ENCODE assay signal across 9 mouse cellular contexts in genomic region chr7:16919395-16920149, GRCm38 (mm10). TPM values are rescaled to one million over a fixed set of nuclear protein-coding genes. Genes with fewer than 3 reads are reported as not detected.
DNase-seq lines count a peak whose midpoint lies in the region; ATAC-seq and TF ChIP-seq lines count a peak whose summit lies in the region.
"Had no signal": no experiment of that assay in that cellular context is flagged by ENCODE, and none has a peak within 500 bp of the region (broad histone marks: within the 10 kb centered on the region; RNA-seq: fewer than 3 reads in every experiment).

No protein-coding gene starts in this region.

- 77% methylated on average over 13 of the region's 13 CpGs for WGBS in limb, embryonic 14.5 days
- 72% methylated on average over 13 of the region's 13 CpGs for WGBS in stomach, embryonic 16.5 days

- no peaks in the 10 kb centered on the region for H3K9me3 ChIP-seq in megakaryocyte, embryonic 14.5 days
- H3K9me3 ChIP-seq in limb, embryonic 14.5 days (ENCODE audit: control insufficient read depth, low read length), result no peaks in the 10 kb centered on the region
- no peaks in the 10 kb centered on the region for H3K9me3 ChIP-seq in stomach, embryonic 16.5 days (replicated peaks; ENCODE audit: control insufficient read depth, low read length)

- peaks cover 79% of the 10 kb centered on the region for H3K36me3 ChIP-seq in megakaryocyte, embryonic 14.5 days (replicated peaks; ENCODE audit: low read length)
- H3K36me3 ChIP-seq in limb, embryonic 14.5 days (ENCODE audit: control insufficient read depth, insufficient read depth, low read length), result peaks cover 56% of the 10 kb centered on the region
- H3K36me3 ChIP-seq in stomach, embryonic 16.5 days (ENCODE audit: control insufficient read depth, insufficient read depth, low read length), result peaks cover 18% of the 10 kb centered on the region

- peaks cover 71% of the 10 kb centered on the region for H3K4me1 ChIP-seq in megakaryocyte, embryonic 14.5 days
- peaks cover 32% of the 10 kb centered on the region for H3K4me1 ChIP-seq in limb, embryonic 14.5 days (ENCODE audit: control insufficient read depth, insufficient read depth, low read length)
- peaks cover 33% of the 10 kb centered on the region for H3K4me1 ChIP-seq in stomach, embryonic 16.5 days (ENCODE audit: control insufficient read depth, insufficient read depth, low read length)

- H3K4me3 ChIP-seq in megakaryocyte, embryonic 14.5 days (replicated peaks), result peak overlapping the region; percentile 43
- no peak overlapping the region for H3K4me3 ChIP-seq in limb, embryonic 14.5 days (replicated peaks; ENCODE audit: low read length)
- no peak overlapping the region for H3K4me3 ChIP-seq in stomach, embryonic 16.5 days (replicated peaks; ENCODE audit: low read length)

- H3K9ac ChIP-seq in limb, embryonic 14.5 days (ENCODE audit: low read depth, low read length, severe bottlenecking), result peak overlapping the region; percentile 38; the same call in 1 of the 2 replicates
- H3K9ac ChIP-seq in stomach, embryonic 16.5 days (ENCODE audit: low read length), result peak overlapping the region; percentile 38

- H3K27ac ChIP-seq in limb, embryonic 14.5 days (replicated peaks; ENCODE audit: low read depth, low read length), result 0 out of 2 replicates have a peak overlapping the region, but pooled peaks have one; percentile 5
- H3K27ac ChIP-seq in stomach, embryonic 16.5 days (ENCODE audit: low read length), result no peak overlapping the region

- DNase-seq in adrenal gland, adult (ENCODE audit: inconsistent age in 2 of 2, low spot score in 1 of 2), result peak; percentile 74 to 87
- DNase-seq in adrenal gland, adult 18-20 months (ENCODE audit: low spot score in 2 of 2), result no peak
- DNase-seq in limb, embryonic 14.5 days (ENCODE audit: low spot score), result no peak
- no peak for DNase-seq in retina, postnatal 1 day
- DNase-seq in kidney, postnatal 25 days, result no peak

- no peaks in the 10 kb centered on the region for H3K27me3 ChIP-seq in megakaryocyte, embryonic 14.5 days (replicated peaks)
- H3K27me3 ChIP-seq in limb, embryonic 14.5 days (ENCODE audit: control insufficient read depth, insufficient read depth, low read length), result no peaks in the 10 kb centered on the region
- H3K27me3 ChIP-seq in stomach, embryonic 16.5 days (ENCODE audit: control insufficient read depth, insufficient read depth, low read length), result no peaks in the 10 kb centered on the region

- ATAC-seq in megakaryocyte, adult 5-6 weeks (ENCODE audit: poor library complexity, severe bottlenecking), result no peak
- no peak for ATAC-seq in limb, embryonic 14.5 days (ENCODE audit: low FRiP score, low read depth)
- ATAC-seq in stomach, embryonic 16.5 days (ENCODE audit: insufficient read depth, low FRiP score), result no peak

- no peak overlapping the region for H3K4me2 ChIP-seq in limb, embryonic 14.5 days (replicated peaks; ENCODE audit: low read depth, low read length, severe bottlenecking)
- H3K4me2 ChIP-seq in stomach, embryonic 16.5 days (ENCODE audit: low read depth, low read length), result no peak overlapping the region

- TF ChIP-seq POLR2A in limb, embryonic 14.5 days (IDR thresholded peaks at IDR 0.05; ENCODE audit: borderline replicate concordance, extremely low read depth, insufficient read depth, insufficient read length), result no peak

RNA-seq across cellular contexts. Expression of gene Calm3, which starts 4.3 kb away (rescaled TPM):
- 100 to 1,000 TPM; 227 to 234 TPM for total RNA-seq in adrenal gland, adult 18-20 months (2021)
- 823 and 866 TPM in 2 replicates for polyA plus RNA-seq in megakaryocyte, embryonic 14.5 days (2012; ENCODE audit: insufficient read depth, low replicate concordance)
- total RNA-seq in megakaryocyte, adult 5-6 weeks (2015), result 113 and 140 TPM in 2 replicates
- total RNA-seq in megakaryocyte, adult 5-6 weeks (2017), result 322 and 392 TPM in 2 replicates
- polyA plus RNA-seq in limb, embryonic 14.5 days (2012; rRNA removed), result 281 and 320 TPM in 2 replicates
- polyA plus RNA-seq in limb, embryonic 14.5 days (2014; fragmentation: Nextera tagmentation; extraction: Ambion mirVana), result 156 and 164 TPM in 2 replicates
- polyA plus RNA-seq in stomach, embryonic 16.5 days (2015; fragmentation: Nextera tagmentation; extraction: Ambion mirVana), result 120 and 126 TPM in 2 replicates

RNA-seq across cellular contexts. Expression of gene Ptgir, which starts 13.3 kb away (rescaled TPM):
- total RNA-seq in adrenal gland, adult 18-20 months (2021), result 1 to 10 TPM in 1 of 2 experiments, under 1 TPM in 1; 0.96 to 1.1 TPM
- 56.9 and 66.7 TPM in 2 replicates for polyA plus RNA-seq in megakaryocyte, embryonic 14.5 days (2012; ENCODE audit: insufficient read depth, low replicate concordance)
- total RNA-seq in megakaryocyte, adult 5-6 weeks (2015), result 16.0 and 18.1 TPM in 2 replicates
- total RNA-seq in megakaryocyte, adult 5-6 weeks (2017), result 14.5 and 16.6 TPM in 2 replicates
- 3.6 and 4.1 TPM in 2 replicates for polyA plus RNA-seq in limb, embryonic 14.5 days (2012; rRNA removed)
- 2.3 and 2.8 TPM in 2 replicates for polyA plus RNA-seq in limb, embryonic 14.5 days (2014; fragmentation: Nextera tagmentation; extraction: Ambion mirVana)
- polyA plus RNA-seq in stomach, embryonic 16.5 days (2015; fragmentation: Nextera tagmentation; extraction: Ambion mirVana), result 3.0 and 3.2 TPM in 2 replicates

RNA-seq across cellular contexts. Expression of gene Pnmal2, which starts 24.9 kb away (rescaled TPM):
- total RNA-seq in adrenal gland, adult 18-20 months (2021), result 10 to 100 TPM; 24.4 to 33.3 TPM
- not detected in 2 replicates for polyA plus RNA-seq in megakaryocyte, embryonic 14.5 days (2012; ENCODE audit: insufficient read depth, low replicate concordance)
- not detected in 2 replicates for total RNA-seq in megakaryocyte, adult 5-6 weeks (2015)
- not detected in 2 replicates for total RNA-seq in megakaryocyte, adult 5-6 weeks (2017)
- polyA plus RNA-seq in limb, embryonic 14.5 days (2012; rRNA removed), result 12.8 and 13.9 TPM in 2 replicates
- polyA plus RNA-seq in limb, embryonic 14.5 days (2014; fragmentation: Nextera tagmentation; extraction: Ambion mirVana), result 16.5 and 18.8 TPM in 2 replicates
- 7.8 and 10.2 TPM in 2 replicates for polyA plus RNA-seq in stomach, embryonic 16.5 days (2015; fragmentation: Nextera tagmentation; extraction: Ambion mirVana)

RNA-seq across cellular contexts. Expression of gene Gng8, which starts 28.0 kb away (rescaled TPM):
- under 1 TPM in 1 of 2 experiments, not detected in 1; 0.35 TPM for total RNA-seq in adrenal gland, adult 18-20 months (2021)
- not detected in 2 replicates for polyA plus RNA-seq in megakaryocyte, embryonic 14.5 days (2012; ENCODE audit: insufficient read depth, low replicate concordance)
- not detected in 2 replicates for total RNA-seq in megakaryocyte, adult 5-6 weeks (2015)
- 0.48 TPM in 1 of 2 replicates, not detected in the other for total RNA-seq in megakaryocyte, adult 5-6 weeks (2017)
- polyA plus RNA-seq in limb, embryonic 14.5 days (2012; rRNA removed), result 63.3 and 92.7 TPM in 2 replicates
- polyA plus RNA-seq in limb, embryonic 14.5 days (2014; fragmentation: Nextera tagmentation; extraction: Ambion mirVana), result 17.8 and 21.1 TPM in 2 replicates
- polyA plus RNA-seq in stomach, embryonic 16.5 days (2015; fragmentation: Nextera tagmentation; extraction: Ambion mirVana), result 9.7 and 12.0 TPM in 2 replicates

RNA-seq across cellular contexts. Expression of gene Pnmal1, which starts 39.9 kb away (rescaled TPM):
- 1 to 10 TPM; 3.5 to 4.0 TPM for total RNA-seq in adrenal gland, adult 18-20 months (2021)
- not detected in 2 replicates for polyA plus RNA-seq in megakaryocyte, embryonic 14.5 days (2012; ENCODE audit: insufficient read depth, low replicate concordance)
- not detected in 2 replicates for total RNA-seq in megakaryocyte, adult 5-6 weeks (2015)
- not detected in 2 replicates for total RNA-seq in megakaryocyte, adult 5-6 weeks (2017)
- polyA plus RNA-seq in limb, embryonic 14.5 days (2012; rRNA removed), result 0.33 and 0.49 TPM in 2 replicates
- polyA plus RNA-seq in limb, embryonic 14.5 days (2014; fragmentation: Nextera tagmentation; extraction: Ambion mirVana), result 0.43 and 0.58 TPM in 2 replicates
- polyA plus RNA-seq in stomach, embryonic 16.5 days (2015; fragmentation: Nextera tagmentation; extraction: Ambion mirVana), result 3.2 and 3.4 TPM in 2 replicates
- polyA plus RNA-seq: spleen, adult 2 months had no signal

Comparison
In these comparisons a context has a peak if more than half of its experiments do, and no peak if none do; other contexts are left out.
1. DNase-seq: peak in adrenal gland, adult (2 of 2); none in adrenal gland, adult 18-20 months (0 of 2), limb, embryonic 14.5 days (single experiment), retina, postnatal 1 day (single experiment) and kidney, postnatal 25 days (0 of 2).
2. RNA of gene Ptgir, which starts 13.3 kb away (polyA plus RNA-seq): 56.9 to 66.7 TPM in megakaryocyte, embryonic 14.5 days; 2.3 to 4.1 TPM in limb, embryonic 14.5 days and 3.0 to 3.2 TPM in stomach, embryonic 16.5 days; every median in the first group is over 10 times any median in the second.